Mouse (Mus musculus) C2C12 (cell line): ENCODE data around the gene Bcas2.

Source experiments
- CEBPB ChIP-seq: IDR thresholded peaks from one replicate; pipeline ENCODE4 v1.6.1; 2011; ENCODE audit warnings: low read depth, mild to moderate bottlenecking, control low read depth, moderate library complexity
- CTCF ChIP-seq: IDR thresholded peaks from one replicate; pipeline ENCODE4 v1.5.1; 2011; ENCODE audit not compliant: control insufficient read depth, insufficient read depth, insufficient read length
- MYOD1 ChIP-seq: IDR thresholded peaks from one replicate; pipeline ENCODE4 v1.6.1; 2011; ENCODE audit warnings: low read depth; ENCODE audit not compliant: control insufficient read depth, insufficient read length

DNA sequence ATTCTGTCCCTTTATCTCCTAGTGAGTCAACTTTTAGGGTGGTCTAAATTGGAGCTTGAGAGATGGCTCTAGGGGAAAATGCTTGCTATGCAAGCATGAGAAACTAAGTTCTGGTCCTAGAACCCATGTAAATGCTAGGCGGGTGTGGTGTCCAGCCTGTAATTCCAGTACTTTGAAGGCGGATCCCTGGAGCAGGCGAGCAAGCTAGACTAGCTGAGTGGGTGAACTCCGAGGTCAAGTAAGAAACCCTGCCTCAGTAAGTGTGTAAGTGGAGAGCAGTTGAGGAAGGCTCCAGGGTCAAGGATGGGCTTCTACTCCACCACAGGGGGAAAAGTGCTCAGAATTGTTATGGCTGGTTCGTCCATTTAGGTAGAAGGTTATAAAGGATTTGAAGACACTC, 43.7 kb upstream of the Bcas2 start:
- no peak for TF ChIP-seq CEBPB
- no peak for TF ChIP-seq CTCF
- no peak for TF ChIP-seq MYOD1
